Mouse (Mus musculus) liver, embryonic 16.5 days (tissue): ENCODE measurements around the gene Nxph3. TPM values are rescaled to one million over a fixed set of nuclear protein-coding genes. Genes with fewer than 3 reads are reported as not detected.

Source experiments
- ATAC-seq: fragments of 200-750 bp; cut with Nextera tagmentation; 2 replicates; pipeline ENCODE4 v1.8.0; 2017; ENCODE audit warnings: low read depth, mild to moderate bottlenecking, moderate number of reproducible peaks, moderate library complexity
- H3K27ac ChIP-seq: fragments of 300-500 bp; sonication (generic); 2 replicates; pipeline ENCODE4 v1.5.1; 2014; ENCODE audit warnings: mild to moderate bottlenecking, low read length
- H3K27me3 ChIP-seq: fragments of 300-500 bp; sonication (generic); 2 replicates; pipeline ENCODE4 v1.6.1; 2014; ENCODE audit warnings: low read depth, low read length, mixed read lengths; ENCODE audit not compliant: control insufficient read depth, insufficient read depth
- H3K36me3 ChIP-seq: fragments of 300-500 bp; sonication (generic); 2 replicates; pipeline ENCODE4 v1.6.1; 2014; ENCODE audit warnings: mild to moderate bottlenecking; ENCODE audit not compliant: control insufficient read depth, insufficient read depth
- H3K4me1 ChIP-seq: fragments of 300-500 bp; sonication (generic); 2 replicates; pipeline ENCODE4 v1.6.1; 2014; ENCODE audit warnings: low read depth, low read length, mixed read lengths; ENCODE audit not compliant: control insufficient read depth
- H3K4me2 ChIP-seq: fragments of 300-500 bp; sonication (generic); 2 replicates; pipeline ENCODE4 v1.6.1; 2014; ENCODE audit warnings: low read depth, low read length, mixed read lengths
- H3K4me3 ChIP-seq: fragments of 300-500 bp; sonication (generic); 2 replicates; pipeline ENCODE4 v1.5.1; 2014; ENCODE audit warnings: low read depth, mild to moderate bottlenecking, low read length
- H3K9ac ChIP-seq: fragments of 300-500 bp; sonication (generic); 2 replicates; pipeline ENCODE4 v1.6.1; 2014; ENCODE audit warnings: low read depth, low read length
- H3K9me3 ChIP-seq: fragments of 300-500 bp; sonication (generic); replicated peaks from 2 replicates; pipeline ENCODE4 v1.6.1; 2016; ENCODE audit warnings: low read length; ENCODE audit not compliant: control insufficient read depth
- WGBS: fragments of 180-500 bp; shearing (Covaris S2); extraction: QIAGEN DNeasy Blood & Tissue Kit; methylation state at CpG from one replicate; pipeline ENCODE4 v1.1.7; 2014; ENCODE audit not compliant: insufficient replicate concordance; 5-methylcytosine and 5-hydroxymethylcytosine counted together
- polyA plus RNA-seq: library from polyadenylated mRNA; unstranded; fragments of >200 nt; fragmentation: Nextera tagmentation; extraction: Ambion mirVana; gene quantifications from 2 replicates; pipeline ENCODE4 v1.2.1, GENCODE M21; 2015

Gene Nxph3
- polyA plus RNA-seq, 1 experiment from 2014 or later = not detected

DNA sequence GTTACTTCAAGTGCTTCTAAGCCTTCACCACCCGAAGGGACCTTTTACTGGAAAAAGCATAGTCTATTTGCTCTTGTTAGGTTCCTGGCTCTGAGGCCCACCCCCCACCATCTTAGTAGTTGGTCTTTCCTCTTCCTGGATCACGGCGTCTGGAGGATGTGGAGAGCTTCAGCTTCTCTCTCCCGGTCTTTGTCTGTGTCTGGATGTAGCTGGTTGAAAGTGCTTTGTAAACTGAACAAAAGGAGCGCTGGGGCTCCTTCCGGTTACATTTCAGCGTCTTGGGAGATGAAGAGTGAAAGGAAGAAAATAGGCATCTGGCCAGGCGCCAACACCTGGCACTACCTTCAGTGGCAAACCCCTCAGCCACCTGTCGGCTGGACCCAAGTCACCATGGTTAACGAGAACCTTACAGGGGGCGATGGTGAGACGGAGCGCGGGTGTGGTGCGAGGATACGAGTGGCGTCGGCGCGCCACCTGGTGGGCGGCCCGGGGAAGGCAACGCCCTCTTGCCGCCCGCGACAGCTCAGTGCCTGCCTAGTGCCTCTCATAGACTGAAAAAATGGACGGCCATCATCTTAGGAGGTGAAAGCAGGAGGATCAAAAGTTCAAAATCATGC lies 6.2 kb upstream of the Nxph3 start:
- WGBS = 3% methylated on average over 27 of the region's 27 CpGs
- H3K27ac ChIP-seq = no peak overlapping the region
- peak overlapping the region; percentile 68 for H3K4me2 ChIP-seq
- ATAC-seq = peak; percentile 70
- no peaks in the 10 kb centered on the region for H3K9me3 ChIP-seq
- H3K27me3 ChIP-seq = peaks cover 23% of the 10 kb centered on the region
- H3K9ac ChIP-seq = no peak overlapping the region
- H3K36me3 ChIP-seq = no peaks in the 10 kb centered on the region
- H3K4me1 ChIP-seq = peaks cover 8% of the 10 kb centered on the region
- H3K4me3 ChIP-seq = peak overlapping the region; percentile 39

DNA sequence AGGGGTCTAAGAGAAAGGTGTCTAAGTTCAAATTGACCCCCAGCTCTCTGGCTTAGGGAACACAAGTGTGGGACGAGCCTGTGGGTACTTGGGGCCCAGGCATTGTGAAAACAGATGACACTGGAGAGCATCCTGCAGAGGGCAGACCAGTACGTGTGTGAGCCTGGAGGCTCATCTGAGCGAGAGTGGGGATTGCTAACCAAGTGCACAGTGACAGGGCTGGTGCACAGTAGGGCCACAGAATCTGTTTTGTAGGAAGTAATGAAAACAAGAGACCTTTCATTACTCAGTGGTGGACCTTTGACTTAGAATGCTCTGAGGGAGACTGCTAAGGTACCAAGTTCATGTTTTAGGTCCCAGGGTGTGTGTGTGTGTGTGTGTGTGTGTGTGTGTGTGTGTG lies 5.6 kb upstream of the Nxph3 start:
- no peak overlapping the region for H3K4me2 ChIP-seq
- H3K4me1 ChIP-seq = peaks cover 8% of the 10 kb centered on the region
- no peaks in the 10 kb centered on the region for H3K36me3 ChIP-seq
- WGBS = 37% methylated on average over 3 of the region's 3 CpGs
- peaks cover 29% of the 10 kb centered on the region for H3K27me3 ChIP-seq
- no peak overlapping the region for H3K4me3 ChIP-seq
- H3K9ac ChIP-seq = no peak overlapping the region
- H3K9me3 ChIP-seq = no peaks in the 10 kb centered on the region
- no peak overlapping the region for H3K27ac ChIP-seq
- no peak for ATAC-seq

DNA sequence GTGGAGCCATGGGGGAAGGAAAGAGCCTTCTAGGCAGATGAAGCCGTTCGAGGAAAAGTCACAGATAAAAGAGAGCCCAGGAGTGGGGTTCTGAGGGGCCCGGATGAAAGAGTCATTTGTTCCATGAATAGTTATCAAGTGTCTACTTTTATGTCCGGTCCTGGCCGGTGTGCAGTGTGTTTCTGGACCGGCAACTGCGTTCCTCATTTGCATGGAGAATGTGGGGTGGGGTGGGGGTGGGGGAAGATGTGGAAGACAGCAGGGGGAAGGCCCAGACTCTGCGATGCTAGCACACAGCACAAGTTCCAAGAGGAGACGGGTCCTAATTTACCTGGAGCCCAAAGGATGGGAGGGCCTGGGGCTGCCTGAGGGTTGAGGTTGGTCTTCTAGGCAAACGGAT lies 4.9 kb upstream of the Nxph3 start:
- Histone ChIP-seq H3K9ac (no peak overlapping the region), H3K9me3 (no peaks in the 10 kb centered on the region), H3K4me2 (no peak overlapping the region), H3K27me3 (peaks cover 36% of the 10 kb centered on the region), H3K4me3 (no peak overlapping the region), H3K27ac (no peak overlapping the region), H3K4me1 (peaks cover 9% of the 10 kb centered on the region), H3K36me3 (no peaks in the 10 kb centered on the region)
- ATAC-seq = no peak
- WGBS = 66% methylated on average over 10 of the region's 10 CpGs

DNA sequence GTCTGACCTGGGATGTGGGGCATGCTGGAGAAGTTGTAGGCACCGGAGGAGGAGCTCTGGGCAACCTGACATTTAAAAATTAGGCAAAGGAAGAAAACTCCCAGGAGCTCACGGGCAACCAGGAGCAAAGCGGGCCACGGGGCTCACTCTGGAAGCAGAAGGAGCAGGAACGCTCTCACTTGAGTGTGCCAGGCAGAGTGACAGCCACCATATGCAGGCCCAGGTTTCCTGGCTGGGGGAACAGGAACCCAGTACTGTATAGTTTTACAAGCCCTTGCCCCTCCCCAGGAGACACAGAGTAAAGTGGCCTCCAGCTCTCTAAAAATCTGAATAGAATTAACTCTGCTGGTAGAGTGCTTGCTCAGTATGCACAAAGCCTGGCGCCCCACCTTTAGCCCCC lies 2.8 kb upstream of the Nxph3 start:
- no peak for ATAC-seq

DNA sequence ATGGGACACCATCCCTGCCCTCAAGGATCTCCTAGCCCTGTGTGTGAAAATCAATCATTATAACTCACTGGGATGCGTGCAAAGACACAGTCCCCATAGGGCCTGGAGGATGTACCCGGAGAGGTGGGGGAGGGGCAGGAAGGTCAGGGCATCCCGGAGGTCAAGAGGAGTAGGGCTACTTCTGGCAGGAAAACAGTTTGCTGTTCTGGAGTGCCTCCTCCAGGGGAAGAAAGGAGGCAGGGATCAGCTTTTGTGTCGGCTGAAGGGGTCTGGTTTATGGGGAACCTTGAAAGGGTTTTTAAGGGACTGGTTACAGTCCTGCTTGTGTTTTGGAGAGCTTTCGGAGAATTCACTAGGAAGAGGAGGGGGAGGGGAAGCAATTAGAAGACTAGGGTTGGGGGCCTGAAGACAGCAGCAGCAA lies 2.1 kb upstream of the Nxph3 start:
- ATAC-seq = no peak
- no peak overlapping the region for H3K4me3 ChIP-seq
- WGBS = 13% methylated on average over 5 of the region's 5 CpGs
- no peak overlapping the region for H3K27ac ChIP-seq
- H3K4me2 ChIP-seq = no peak overlapping the region
- H3K27me3 ChIP-seq = peaks cover 63% of the 10 kb centered on the region
- H3K36me3 ChIP-seq = no peaks in the 10 kb centered on the region
- no peaks in the 10 kb centered on the region for H3K9me3 ChIP-seq
- H3K4me1 ChIP-seq = peaks cover 13% of the 10 kb centered on the region
- no peak overlapping the region for H3K9ac ChIP-seq

More for the DNA sequence above, 2.8 kb upstream of the Nxph3 start:
- no peak overlapping the region for H3K27ac ChIP-seq
- H3K4me2 ChIP-seq = no peak overlapping the region
- peaks cover 14% of the 10 kb centered on the region for H3K4me1 ChIP-seq
- H3K4me3 ChIP-seq = no peak overlapping the region
- no peaks in the 10 kb centered on the region for H3K9me3 ChIP-seq
- 43% methylated on average over 6 of the region's 6 CpGs for WGBS
- no peaks in the 10 kb centered on the region for H3K36me3 ChIP-seq
- H3K9ac ChIP-seq = no peak overlapping the region
- peaks cover 57% of the 10 kb centered on the region for H3K27me3 ChIP-seq

DNA sequence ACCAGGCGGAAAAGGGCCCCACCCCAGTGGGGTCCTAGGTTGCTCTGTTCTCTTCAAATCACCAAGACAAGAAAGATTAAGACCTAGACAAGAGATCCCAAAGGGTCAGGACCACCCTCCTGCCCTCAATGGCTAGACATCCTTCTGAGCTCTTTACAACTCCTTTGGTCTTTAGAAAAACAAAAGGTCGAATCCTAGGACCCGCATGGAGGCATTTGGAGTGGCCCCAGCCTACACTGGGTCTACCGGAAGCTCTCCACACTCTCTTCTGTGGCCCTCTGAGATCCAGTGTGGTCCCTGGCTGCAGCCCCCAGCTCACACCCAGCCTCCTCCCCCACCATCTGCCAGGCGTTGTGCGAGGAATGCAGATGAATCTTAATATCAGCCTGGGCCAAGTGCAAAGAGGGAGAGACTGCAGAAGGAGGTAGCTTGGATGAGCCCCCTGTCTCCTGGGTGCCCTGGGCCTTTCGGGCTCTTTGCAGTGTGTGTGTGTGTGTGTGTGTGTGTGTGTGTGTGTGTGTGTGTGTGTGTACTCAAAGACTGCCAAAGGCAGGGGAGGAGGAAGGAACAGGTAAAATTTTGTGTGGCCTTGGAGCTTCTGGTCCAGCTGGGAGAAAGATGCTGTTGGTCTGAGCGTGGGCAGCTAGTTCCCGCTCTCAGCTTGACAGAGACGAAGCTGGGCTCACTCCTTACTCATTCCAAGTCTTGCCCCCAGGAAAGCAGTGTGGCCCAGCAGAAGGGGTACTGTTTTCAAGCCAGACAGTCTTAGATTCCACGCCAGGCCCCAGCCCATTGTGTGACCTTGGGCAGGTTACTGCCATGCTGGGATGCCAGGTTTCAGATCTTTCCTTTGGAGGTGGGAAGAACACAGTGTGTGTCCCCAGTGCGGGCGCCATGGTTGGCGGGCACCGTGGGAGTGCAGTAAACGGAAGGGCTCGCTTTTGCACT lies 1.3 kb upstream of the Nxph3 start:
- peaks cover 66% of the 10 kb centered on the region for H3K27me3 ChIP-seq
- peaks cover 8% of the 10 kb centered on the region for H3K4me1 ChIP-seq
- ATAC-seq = no peak
- H3K36me3 ChIP-seq = no peaks in the 10 kb centered on the region
- no peak overlapping the region for H3K4me2 ChIP-seq
- no peak overlapping the region for H3K27ac ChIP-seq
- H3K4me3 ChIP-seq = no peak overlapping the region
- no peaks in the 10 kb centered on the region for H3K9me3 ChIP-seq
- 41% methylated on average over 17 of the region's 17 CpGs for WGBS
- no peak overlapping the region for H3K9ac ChIP-seq

DNA sequence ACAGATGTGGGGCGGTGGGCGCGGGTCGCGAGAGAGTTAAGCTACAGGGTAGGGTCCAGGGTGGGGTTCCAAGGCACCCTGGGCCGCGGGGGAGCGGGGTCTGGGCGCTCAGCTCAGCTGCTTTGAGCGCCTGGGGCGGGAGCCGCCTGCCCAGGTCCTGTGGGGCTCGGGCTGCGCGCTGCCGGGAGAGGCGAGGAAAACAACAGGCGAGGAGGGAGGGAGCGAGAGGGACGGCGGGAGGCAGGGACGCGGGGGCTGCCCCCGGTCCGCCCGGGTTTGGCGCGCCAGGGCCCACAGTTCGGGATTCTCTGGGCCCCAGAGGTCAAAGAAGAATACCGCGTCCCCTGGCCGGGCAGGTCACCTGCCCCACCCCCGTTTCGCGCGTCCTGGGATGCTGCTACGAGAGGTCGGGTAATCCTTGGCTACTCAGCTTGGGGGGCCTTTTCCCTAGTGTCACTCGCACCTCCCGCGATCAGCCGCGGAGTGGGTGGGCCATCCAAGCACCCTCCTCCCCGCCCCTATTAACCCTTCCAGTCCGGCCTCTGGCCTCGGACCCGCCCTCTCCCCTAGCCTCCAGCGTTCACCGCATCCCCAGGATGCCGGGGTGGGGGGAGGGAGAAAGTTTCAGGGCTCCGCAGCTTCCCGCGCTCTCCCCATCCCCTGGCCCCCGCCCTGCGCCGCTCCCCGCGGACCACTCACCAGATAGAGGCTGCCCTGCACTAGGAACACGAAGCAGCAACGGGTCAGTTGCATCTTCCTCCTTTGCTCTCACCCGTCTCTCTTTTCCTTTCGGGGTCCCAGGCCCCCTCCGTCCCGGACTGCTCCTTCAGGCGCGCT lies 691 bp downstream of the Nxph3 start:
- 2% methylated on average over 62 of the region's 66 CpGs for WGBS
- Histone ChIP-seq H3K9me3 (no peaks in the 10 kb centered on the region), H3K36me3 (no peaks in the 10 kb centered on the region), H3K4me2 (peak overlapping the region; percentile 69), H3K4me1 (peaks cover 5% of the 10 kb centered on the region), H3K27ac (no peak overlapping the region), H3K27me3 (peaks cover 63% of the 10 kb centered on the region), H3K9ac (no peak overlapping the region), H3K4me3 (peak overlapping the region; percentile 52)
- no peak for ATAC-seq

DNA sequence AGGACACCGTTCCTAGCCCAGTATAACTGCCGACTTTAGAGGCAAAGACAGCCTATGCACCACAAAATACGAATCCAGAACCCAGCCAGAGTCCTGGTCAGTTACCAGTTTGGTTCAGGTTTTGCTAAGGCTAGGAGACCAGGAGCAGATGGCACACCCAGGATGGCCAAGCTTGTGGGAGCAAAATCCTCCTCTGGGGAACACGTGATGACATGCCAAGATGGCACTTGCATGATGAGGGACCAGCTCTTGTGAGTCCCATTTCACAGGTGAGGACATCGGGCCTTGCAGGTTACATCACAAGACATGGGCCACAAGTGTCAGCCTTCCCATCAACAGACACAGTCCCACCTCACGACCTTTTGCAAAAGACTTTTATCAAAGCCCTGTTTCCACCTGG lies 2.0 kb downstream of the Nxph3 start:
- no peak for ATAC-seq
- no peak overlapping the region for H3K4me2 ChIP-seq
- peaks cover 5% of the 10 kb centered on the region for H3K4me1 ChIP-seq
- no peak overlapping the region for H3K4me3 ChIP-seq
- H3K36me3 ChIP-seq = no peaks in the 10 kb centered on the region
- no peak overlapping the region for H3K27ac ChIP-seq
- H3K9ac ChIP-seq = no peak overlapping the region
- peaks cover 61% of the 10 kb centered on the region for H3K27me3 ChIP-seq
- 51% methylated on average over 6 of the region's 6 CpGs for WGBS
- no peaks in the 10 kb centered on the region for H3K9me3 ChIP-seq
